Mouse (Mus musculus) lung, postnatal 0 days (tissue): ENCODE measurements around the gene Lcp1. TPM values are rescaled to one million over a fixed set of nuclear protein-coding genes. Genes with fewer than 3 reads are reported as not detected.

ENCODE experiments used
- ATAC-seq: fragments of 200-750 bp; cut with Nextera tagmentation; 2 replicates; pipeline ENCODE4 v1.8.0; 2017; ENCODE audit warnings: moderate library complexity
- DNase-seq: peaks from one replicate; pipeline ENCODE4 v3.0.0-alpha.2; 2016; ENCODE audit warnings: low spot score
- H3K27ac ChIP-seq: fragments of 300-500 bp; sonication (generic); 2 replicates; pipeline ENCODE4 v1.5.1; 2014; ENCODE audit warnings: antibody characterized with exemption, mild to moderate bottlenecking, low read length, mixed read lengths
- H3K27me3 ChIP-seq: fragments of 300-500 bp; sonication (generic); replicated peaks from 2 replicates; pipeline ENCODE4 v1.6.1; 2014; ENCODE audit warnings: low read length, mixed read lengths; ENCODE audit not compliant: insufficient read depth
- H3K36me3 ChIP-seq: fragments of 300-500 bp; sonication (generic); 2 replicates; pipeline ENCODE4 v1.6.1; 2014; ENCODE audit warnings: low read length, mixed read lengths; ENCODE audit not compliant: insufficient read depth
- H3K4me1 ChIP-seq: fragments of 300-500 bp; sonication (generic); 2 replicates; pipeline ENCODE4 v1.6.1; 2014; ENCODE audit warnings: antibody characterized with exemption, low read depth, low read length, mixed read lengths; ENCODE audit not compliant: insufficient read depth
- H3K4me2 ChIP-seq: fragments of 300-500 bp; sonication (generic); replicated peaks from 2 replicates; pipeline ENCODE4 v1.6.1; 2014; ENCODE audit warnings: low read depth, mild to moderate bottlenecking, low read length, moderate library complexity, mixed read lengths
- H3K4me3 ChIP-seq: fragments of 300-500 bp; sonication (generic); 2 replicates; pipeline ENCODE4 v1.5.1; 2014; ENCODE audit warnings: low read depth, low read length
- H3K9ac ChIP-seq: fragments of 300-500 bp; sonication (generic); replicated peaks from 2 replicates; pipeline ENCODE4 v1.6.1; 2014; ENCODE audit warnings: low read depth, mild to moderate bottlenecking
- H3K9me3 ChIP-seq: fragments of 300-500 bp; sonication (generic); 2 replicates; pipeline ENCODE4 v1.6.1; 2016; ENCODE audit warnings: low read length, mixed read lengths
- CTCF ChIP-seq: IDR thresholded peaks from 2 replicates; pipeline ENCODE4 v1.5.1; 2016; ENCODE audit warnings: antibody characterized with exemption, mild to moderate bottlenecking
- EP300 ChIP-seq: IDR thresholded peaks from 2 replicates; pipeline ENCODE4 v1.6.1; 2016; ENCODE audit warnings: antibody characterized with exemption, mild to moderate bottlenecking, control low read depth
- whole genome bisulfite sequencing: fragments of 180-500 bp; shearing (Covaris S2); extraction: QIAGEN DNeasy Blood & Tissue Kit; methylation state at CpG from one replicate; pipeline ENCODE4 v1.1.7; 2014; 5-methylcytosine and 5-hydroxymethylcytosine counted together
- polyA plus RNA-seq: library from polyadenylated mRNA; unstranded; fragments of >200 nt; fragmentation: Nextera tagmentation; extraction: Ambion mirVana; gene quantifications from 2 replicates; pipeline ENCODE4 v1.2.1, GENCODE M21; 2015

Gene Lcp1
- 73.7 and 89.5 TPM in 2 replicates for polyA plus RNA-seq

GRCm38 (mm10) chr14:75130501-75131318 is at the start of gene Lcp1, which contains the start of gene Lrrc63:
Lcp1 (plus strand) TSS chr14:75131101.
Lrrc63 (minus strand) TSS chr14:75130881.
- H3K27me3 ChIP-seq: no peaks in the 10 kb centered on the region
- no peaks in the 10 kb centered on the region for H3K36me3 ChIP-seq
- H3K27ac ChIP-seq: peak within 1 kb of the TSS; percentile 78
- under 1% methylated on average over 39 of the region's 42 CpGs for WGBS
- TF ChIP-seq CTCF (no peak), EP300 (peak; percentile 25; the same call in 1 of the 2 replicates)
- peak within 1 kb of the TSS; percentile 84 for H3K4me2 ChIP-seq
- peak within 1 kb of the TSS; percentile 34; the same call in 1 of the 2 replicates for H3K9ac ChIP-seq
- peak; percentile 92 for DNase-seq
- peak within 1 kb of the TSS; percentile 56 for H3K4me3 ChIP-seq
- peaks cover 12% of the 10 kb centered on the region for H3K4me1 ChIP-seq
- peak; percentile 94 for ATAC-seq
- H3K9me3 ChIP-seq: no peaks in the 10 kb centered on the region

GRCm38 (mm10) chr14:75102956-75103355 is 27.9 kb upstream of the Lcp1 start:
- ATAC-seq (no peak), DNase-seq (no peak)
- H3K4me2 ChIP-seq: no peak overlapping the region
- no peaks in the 10 kb centered on the region for H3K36me3 ChIP-seq
- H3K9ac ChIP-seq: no peak overlapping the region
- H3K9me3 ChIP-seq: no peaks in the 10 kb centered on the region
- 84% methylated on average over 5 of the region's 5 CpGs for WGBS
- no peak for TF ChIP-seq CTCF
- TF ChIP-seq EP300: no peak
- no peaks in the 10 kb centered on the region for H3K4me1 ChIP-seq
- no peak overlapping the region for H3K27ac ChIP-seq
- H3K27me3 ChIP-seq: no peaks in the 10 kb centered on the region
- no peak overlapping the region for H3K4me3 ChIP-seq

- no peak for ATAC-seq
- Histone ChIP-seq H3K4me3 (no peak overlapping the region), H3K4me2 (no peak overlapping the region), H3K9ac (no peak overlapping the region), H3K9me3 (no peaks in the 10 kb centered on the region), H3K27ac (no peak overlapping the region), H3K36me3 (no peaks in the 10 kb centered on the region), H3K27me3 (no peaks in the 10 kb centered on the region), H3K4me1 (no peaks in the 10 kb centered on the region)
- DNase-seq: peak; percentile 25
- TF ChIP-seq EP300 (no peak), CTCF (no peak)
- WGBS: 62% methylated on average over 8 of the region's 8 CpGs
Measured at GRCm38 (mm10) chr14:75121658-75122057, 9.2 kb upstream of the Lcp1 start.

GRCm38 (mm10) chr14:75131324-75131935 is 529 bp downstream of the Lcp1 start:
- no peaks in the 10 kb centered on the region for H3K36me3 ChIP-seq
- WGBS: 2% methylated on average over 12 of the region's 12 CpGs
- H3K9ac ChIP-seq: peak overlapping the region; percentile 27; the same call in 1 of the 2 replicates
- TF ChIP-seq CTCF (no peak), EP300 (no peak; the same call in 1 of the 2 replicates)
- H3K4me2 ChIP-seq: peak overlapping the region; percentile 84
- H3K27ac ChIP-seq: peak overlapping the region; percentile 78
- peaks cover 12% of the 10 kb centered on the region for H3K4me1 ChIP-seq
- DNase-seq: peak; percentile 67
- H3K9me3 ChIP-seq: no peaks in the 10 kb centered on the region
- H3K27me3 ChIP-seq: no peaks in the 10 kb centered on the region
- ATAC-seq: no peak
- peak overlapping the region; percentile 56 for H3K4me3 ChIP-seq

- peak overlapping the region; percentile 37 for H3K4me3 ChIP-seq
- 23% methylated on average over 25 of the region's 25 CpGs for WGBS
- peak overlapping the region; percentile 33 for H3K9ac ChIP-seq
- peak; percentile 93 for DNase-seq
- no peaks in the 10 kb centered on the region for H3K27me3 ChIP-seq
- peaks cover 15% of the 10 kb centered on the region for H3K4me1 ChIP-seq
- peak; percentile 87 for ATAC-seq
- TF ChIP-seq EP300 (peak; percentile 70; the same call in 1 of the 2 replicates), CTCF (no peak)
- H3K4me2 ChIP-seq: peak overlapping the region; percentile 58
- no peaks in the 10 kb centered on the region for H3K9me3 ChIP-seq
- peak overlapping the region; percentile 87 for H3K27ac ChIP-seq
- H3K36me3 ChIP-seq: no peaks in the 10 kb centered on the region
Measured at GRCm38 (mm10) chr14:75136119-75136966, 5.4 kb downstream of the Lcp1 start.
